Mouse (Mus musculus): ENCODE measurements around the gene Unc5c.

- no peak for TF ChIP-seq CTCF (IDR thresholded peaks at IDR 0.05; ENCODE audit: control insufficient read depth, insufficient read depth, insufficient replicate concordance, low read depth, low read length)
- no peak for TF ChIP-seq POLR2A (IDR thresholded peaks at IDR 0.05; ENCODE audit: control insufficient read depth, low read depth, low read length)
These were observed 1.8 kb downstream of the Unc5c start for GRCm38 (mm10) chr3:141466727-141467335.

All from testis, adult 2 months (tissue).